Mouse (Mus musculus): ENCODE data around the gene Serpina1b. TPM values are rescaled to one million over a fixed set of nuclear protein-coding genes. Genes with fewer than 3 reads are reported as not detected.

Serpina1b gene
- 0.06 and 0.16 TPM in 2 replicates for polyA plus RNA-seq (2012; rRNA removed)

GRCm38 (mm10) chr12:103830273-103830672 is at the start of gene Serpina1b:
Gene Serpina1b, minus strand, starts transcription at chr12:103830373.

GRCm38 (mm10) chr12:103863101-103863974 is 33.2 kb upstream of the Serpina1b start, which contains the start of gene Serpina1a:
Gene Serpina1a, minus strand, starts transcription at chr12:103863562.

GRCm38 (mm10) chr12:103773246-103773851 is 56.8 kb downstream of the Serpina1b start, which contains the start of gene Serpina1d:
Gene Serpina1d, minus strand, starts transcription at chr12:103773592.

GRCm38 (mm10) chr12:103695429-103695828 is 134.7 kb downstream of the Serpina1b start, which contains the start of gene Serpina1f:
Gene Serpina1f, minus strand, starts transcription at chr12:103695529.

Other genes with a start within 250 kb of the Serpina1b start
- gene Serpina10, start 198.9 kb downstream of the Serpina1b start, polyA plus RNA-seq (2012; rRNA removed): not detected in 2 replicates
- 0.11 TPM in 1 of 2 replicates, not detected in the other for gene Serpina6, start 173.2 kb downstream of the Serpina1b start, polyA plus RNA-seq (2012; rRNA removed)
- not detected in 2 replicates for gene Serpina16, start 154.2 kb downstream of the Serpina1b start, polyA plus RNA-seq (2012; rRNA removed)
- gene Serpina1f, start 134.8 kb downstream of the Serpina1b start, polyA plus RNA-seq (2012; rRNA removed): not detected in 2 replicates
- not detected in 2 replicates for gene Serpina1d, start 56.8 kb downstream of the Serpina1b start, polyA plus RNA-seq (2012; rRNA removed)
- not detected in 2 replicates for gene Serpina1a, start 33.2 kb upstream of the Serpina1b start, polyA plus RNA-seq (2012; rRNA removed)
- gene Serpina1c, start 74.5 kb upstream of the Serpina1b start, polyA plus RNA-seq (2012; rRNA removed): 0.08 TPM in 1 of 2 replicates, not detected in the other
- 0.08 TPM in 1 of 2 replicates, not detected in the other for gene Serpina1e, start 128.6 kb upstream of the Serpina1b start, polyA plus RNA-seq (2012; rRNA removed)
- gene Serpina11, start 159.6 kb upstream of the Serpina1b start, polyA plus RNA-seq (2012; rRNA removed): not detected in 2 replicates
- 0.09 TPM in 1 of 2 replicates, not detected in the other for gene Serpina9, start 183.4 kb upstream of the Serpina1b start, polyA plus RNA-seq (2012; rRNA removed)
- not detected in 2 replicates for gene Serpina12, start 214.1 kb upstream of the Serpina1b start, polyA plus RNA-seq (2012; rRNA removed)